Mouse (Mus musculus): ENCODE data around the gene Gm128.

Gene Gm128

GRCm38 (mm10) chr3:95235386-95236301 lies 5.8 kb downstream of the Gm128 start:
- in situ Hi-C loops (cut with MboI; ENCODE audit: low pct_unique_long_range_greater_than_20kb in 1 of 2, low sequenced_read_pairs in 2 of 2, unreplicated experiment in 1 of 2): no loop called here

- in situ Hi-C loops (cut with MboI; ENCODE audit: low pct_unique_long_range_greater_than_20kb in 1 of 2, low sequenced_read_pairs in 2 of 2, unreplicated experiment in 1 of 2): no loop called here
Measured at GRCm38 (mm10) chr3:95233303-95233980, 8.0 kb downstream of the Gm128 start.

DNA sequence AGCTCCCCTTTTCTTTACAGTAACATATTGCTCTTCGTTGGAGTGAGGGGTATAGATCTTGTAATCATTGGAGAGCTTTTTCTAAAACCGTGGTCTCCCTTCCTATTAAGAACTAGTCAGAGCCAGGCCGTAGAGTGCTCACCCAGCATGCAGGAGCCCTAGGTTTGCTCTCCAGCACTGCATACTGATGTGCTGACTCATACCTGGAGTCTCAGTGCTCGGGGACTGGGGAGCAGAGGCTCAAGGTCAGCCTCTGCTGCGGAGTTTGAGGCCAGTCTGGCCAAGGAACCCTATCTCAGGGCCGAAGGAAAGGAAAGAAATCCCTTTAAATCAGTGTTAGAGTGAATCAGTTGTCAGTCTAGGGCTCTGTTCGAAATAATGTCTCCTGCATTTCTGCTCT lies 8.6 kb downstream of the Gm128 start:
- in situ Hi-C loops (cut with MboI; ENCODE audit: low pct_unique_long_range_greater_than_20kb in 1 of 2, low sequenced_read_pairs in 2 of 2, unreplicated experiment in 1 of 2): no loop called here

DNA sequence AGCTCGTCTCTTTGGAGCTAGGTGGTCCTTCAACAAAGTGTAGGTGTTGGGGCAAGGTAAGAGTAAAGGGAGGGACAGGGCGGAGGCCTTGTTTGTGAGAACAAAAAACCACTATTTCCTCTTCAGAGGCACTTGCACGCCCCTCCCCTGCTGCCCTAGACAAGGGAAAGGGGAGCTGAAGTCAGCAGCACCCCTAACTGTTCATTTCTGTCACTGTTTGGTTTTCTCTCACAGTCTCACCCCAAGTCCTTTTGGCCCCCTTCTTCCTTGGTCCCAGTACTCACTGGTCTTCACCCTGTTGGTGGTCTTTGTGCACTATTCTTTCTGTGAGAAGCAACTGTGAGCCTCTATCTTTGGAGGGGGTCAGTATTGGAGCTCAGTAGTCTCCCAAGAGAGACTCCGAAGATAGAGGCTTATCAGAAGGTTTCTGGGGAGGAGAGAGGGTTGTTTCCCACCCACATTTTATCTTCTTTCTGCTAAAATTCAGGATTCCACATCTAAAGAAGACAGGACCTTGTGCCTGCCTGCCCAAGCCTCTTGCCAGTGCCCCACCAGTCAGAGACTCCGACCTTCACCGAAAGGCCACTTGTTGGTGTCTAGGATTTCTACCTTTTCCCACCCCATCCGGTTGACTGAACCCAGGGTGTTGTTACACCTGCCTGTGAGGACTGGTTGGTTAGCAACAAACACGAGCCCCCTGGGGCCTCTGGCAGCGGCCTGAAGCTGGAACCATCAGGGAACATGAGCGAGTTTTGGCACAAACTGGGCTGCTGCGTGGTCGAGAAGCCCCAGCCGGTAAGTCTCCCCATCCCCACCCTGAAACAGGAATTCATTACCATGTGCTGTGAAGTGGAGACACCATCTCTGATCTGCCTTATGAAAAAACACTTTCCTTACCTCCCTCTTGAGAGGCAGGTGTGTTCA lies 9.8 kb downstream of the Gm128 start, which contains the start of gene Mllt11:
Gene Mllt11 (minus strand): TSS at position 874 of the 924 bp plus-strand sequence.
- in situ Hi-C loops (cut with MboI; ENCODE audit: low pct_unique_long_range_greater_than_20kb in 1 of 2, low sequenced_read_pairs in 2 of 2, unreplicated experiment in 1 of 2): no loop called here

DNA sequence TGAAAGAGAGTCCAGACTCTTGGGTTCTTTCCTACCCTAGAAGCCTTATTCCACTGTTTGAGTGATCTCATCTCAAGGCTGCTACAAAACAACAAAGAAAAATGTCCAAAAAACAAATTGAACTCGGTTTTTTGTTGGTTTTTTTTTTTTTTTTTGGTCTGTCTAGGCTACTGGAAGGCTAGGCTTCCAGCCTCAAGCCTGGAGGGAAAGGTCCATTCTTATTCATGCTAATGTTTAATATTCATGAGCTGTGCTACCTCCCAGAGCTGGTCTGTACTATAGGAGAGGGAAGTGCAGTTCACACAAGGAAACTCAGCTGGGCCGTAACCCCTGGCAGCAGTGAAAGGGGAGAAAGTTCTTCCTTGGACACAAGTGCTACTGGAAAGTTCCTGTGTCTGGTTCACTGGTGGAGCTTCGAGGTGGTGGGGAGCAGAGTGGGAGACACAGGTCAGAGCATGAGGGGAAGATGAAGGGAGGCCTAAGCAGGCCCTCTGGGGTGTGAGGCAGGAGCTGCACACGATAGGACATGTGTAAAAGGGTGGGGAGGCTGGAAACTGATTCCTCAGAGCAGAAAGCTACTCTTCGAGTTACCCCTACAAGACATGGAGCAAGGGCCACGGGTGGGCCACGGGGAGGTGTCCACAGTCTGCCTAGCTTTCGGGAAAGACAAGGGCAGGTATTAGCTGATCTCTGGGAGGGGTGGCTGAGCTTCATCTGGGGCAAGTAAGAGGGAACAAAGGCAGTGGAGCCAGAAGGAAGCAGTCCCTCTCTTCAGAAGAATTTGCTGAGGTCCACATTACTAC lies 10.7 kb downstream of the Gm128 start:
- in situ Hi-C loops (cut with MboI; ENCODE audit: low pct_unique_long_range_greater_than_20kb in 1 of 2, low sequenced_read_pairs in 2 of 2, unreplicated experiment in 1 of 2): no loop called here

DNA sequence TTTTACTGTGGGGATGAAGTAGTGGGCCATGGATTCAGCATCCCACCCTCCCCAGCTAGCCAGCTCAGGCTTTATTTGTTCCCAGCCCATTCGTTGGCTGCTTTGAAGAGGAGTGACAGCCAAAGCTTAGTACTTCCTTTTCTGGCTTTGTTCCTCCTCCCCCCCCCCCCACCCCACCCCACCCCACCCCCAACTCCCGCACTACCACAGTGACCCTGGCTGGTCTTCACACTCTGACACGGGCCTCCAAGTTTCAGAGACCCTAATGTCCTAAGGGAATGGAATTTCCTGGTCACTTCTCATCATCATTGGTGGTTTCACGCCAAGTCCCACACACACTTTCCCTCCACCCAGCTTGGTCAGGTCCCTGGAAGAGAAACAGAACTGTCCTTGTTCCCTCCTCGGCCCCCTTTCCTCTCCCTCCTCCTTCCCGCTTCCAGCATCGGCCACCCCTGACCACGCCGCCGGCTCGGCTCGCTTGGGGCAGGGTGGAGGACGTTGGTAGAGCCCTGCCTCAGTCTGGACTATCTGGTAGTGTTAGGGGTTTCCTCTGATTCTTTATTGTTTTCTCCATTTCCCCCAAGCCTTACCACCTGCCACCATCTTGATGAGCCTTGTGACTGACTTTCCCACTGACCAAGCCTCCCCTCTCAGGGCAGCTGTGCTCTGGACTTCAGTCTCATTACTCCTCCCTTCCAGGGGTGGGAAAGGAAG lies 11.5 kb downstream of the Gm128 start:
- in situ Hi-C loops (cut with MboI; ENCODE audit: low pct_unique_long_range_greater_than_20kb in 1 of 2, low sequenced_read_pairs in 2 of 2, unreplicated experiment in 1 of 2): no loop called here

GRCm38 (mm10) chr3:95228894-95229780 lies 12.3 kb downstream of the Gm128 start:
- in situ Hi-C loops (cut with MboI; ENCODE audit: low pct_unique_long_range_greater_than_20kb in 1 of 2, low sequenced_read_pairs in 2 of 2, unreplicated experiment in 1 of 2): no loop called here

DNA sequence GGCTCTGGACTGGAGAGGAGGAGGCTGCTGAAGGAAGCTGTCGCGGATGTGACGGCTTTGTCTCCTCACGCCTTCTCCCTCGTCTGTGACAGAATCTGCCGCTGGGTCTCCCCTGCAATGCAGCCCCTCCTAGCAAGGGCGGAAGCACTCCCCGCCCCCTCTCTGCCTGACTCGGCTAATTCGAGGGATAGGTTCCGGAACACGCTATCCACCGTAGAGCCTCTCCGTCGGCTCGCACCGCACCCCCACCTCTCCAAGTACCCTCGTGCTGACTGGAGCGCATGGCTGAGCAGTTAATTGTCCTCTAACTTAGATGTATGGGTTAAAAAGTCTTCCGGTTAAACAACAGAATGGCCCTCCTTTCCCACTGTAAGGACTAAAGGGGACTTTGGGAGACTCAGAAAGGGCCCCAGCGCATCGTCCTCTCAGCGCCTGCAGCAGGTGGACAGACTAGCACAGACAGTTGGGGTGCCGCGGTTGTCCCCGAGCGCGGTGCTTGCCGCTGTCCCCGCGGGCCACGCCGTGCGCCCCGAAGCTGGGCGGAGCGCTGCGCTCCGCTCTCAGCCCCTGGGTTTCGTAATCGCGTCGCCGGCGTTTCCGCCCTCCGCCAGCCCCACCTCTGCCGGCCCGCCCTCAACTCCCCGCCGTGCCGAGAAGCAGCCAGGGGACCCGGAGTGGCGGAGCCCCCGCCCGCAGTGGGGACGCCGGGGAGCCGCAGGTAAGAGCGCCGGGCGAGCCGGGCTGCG lies 13.1 kb downstream of the Gm128 start, which contains the start of gene Cdc42se1:
Gene Cdc42se1 (plus strand): TSS at position 585 of the 746 bp plus-strand sequence.
- in situ Hi-C loops (cut with MboI; ENCODE audit: low pct_unique_long_range_greater_than_20kb in 1 of 2, low sequenced_read_pairs in 2 of 2, unreplicated experiment in 1 of 2): no loop called here

GRCm38 (mm10) chr3:95227214-95227613 lies 14.2 kb downstream of the Gm128 start:
- in situ Hi-C loops (cut with MboI; ENCODE audit: low pct_unique_long_range_greater_than_20kb in 1 of 2, low sequenced_read_pairs in 2 of 2, unreplicated experiment in 1 of 2): no loop called here

GRCm38 (mm10) chr3:95224295-95224694 lies 17.1 kb downstream of the Gm128 start:
- in situ Hi-C loops (cut with MboI; ENCODE audit: low pct_unique_long_range_greater_than_20kb in 1 of 2, low sequenced_read_pairs in 2 of 2, unreplicated experiment in 1 of 2): no loop called here

DNA sequence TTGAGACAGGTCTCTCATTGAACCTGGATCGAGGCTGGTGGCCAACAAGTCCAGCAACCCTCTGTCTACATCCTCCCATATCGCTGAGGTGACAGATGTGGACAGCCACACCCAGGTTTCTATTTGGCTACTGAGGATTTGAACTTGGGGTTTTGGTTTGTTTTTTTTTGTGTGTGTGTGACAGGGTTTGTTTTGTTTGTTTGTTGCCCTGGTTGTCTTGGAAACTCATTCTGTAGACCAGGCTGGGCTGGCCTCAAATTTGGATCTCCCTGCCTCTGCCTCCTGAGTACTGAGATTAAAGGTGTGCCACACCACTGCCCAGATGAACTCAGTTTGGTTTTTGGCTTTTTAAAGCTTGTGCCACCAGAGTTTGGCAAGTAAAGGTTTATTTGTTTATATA lies 18.4 kb downstream of the Gm128 start:
- in situ Hi-C loops (cut with MboI; ENCODE audit: low pct_unique_long_range_greater_than_20kb in 1 of 2, low sequenced_read_pairs in 2 of 2, unreplicated experiment in 1 of 2): no loop called here

GRCm38 (mm10) chr3:95218466-95219137 lies 22.8 kb downstream of the Gm128 start:
- in situ Hi-C loops (cut with MboI; ENCODE audit: low pct_unique_long_range_greater_than_20kb in 1 of 2, low sequenced_read_pairs in 2 of 2, unreplicated experiment in 1 of 2): no loop called here

GRCm38 (mm10) chr3:95217255-95218134 lies 23.9 kb downstream of the Gm128 start, which contains the start of gene Gabpb2:
Gabpb2 (minus strand) TSS chr3:95217916.
- in situ Hi-C loops (cut with MboI; ENCODE audit: low pct_unique_long_range_greater_than_20kb in 1 of 2, low sequenced_read_pairs in 2 of 2, unreplicated experiment in 1 of 2): no loop called here

GRCm38 (mm10) chr3:95216655-95217254 lies 24.6 kb downstream of the Gm128 start:
- in situ Hi-C loops (cut with MboI; ENCODE audit: low pct_unique_long_range_greater_than_20kb in 1 of 2, low sequenced_read_pairs in 2 of 2, unreplicated experiment in 1 of 2): no loop called here
